Mouse (Mus musculus) hindbrain, postnatal 0 days (tissue): ENCODE data around the gene Sox4. TPM values are rescaled to one million over a fixed set of nuclear protein-coding genes. Genes with fewer than 3 reads are reported as not detected.

Source experiments
- ATAC-seq: fragments of 200-750 bp; cut with Nextera tagmentation; 2 replicates; pipeline ENCODE4 v1.8.0; 2017; ENCODE audit warnings: mild to moderate bottlenecking, moderate TSS enrichment, moderate library complexity
- DNase-seq: peaks from one replicate; pipeline ENCODE4 v3.0.0-alpha.2; 2015; ENCODE audit warnings: low spot score
- H3K27ac ChIP-seq: fragments of 300-500 bp; sonication (generic); 2 replicates; pipeline ENCODE4 v1.5.1; 2014; ENCODE audit warnings: mild to moderate bottlenecking
- H3K27me3 ChIP-seq: fragments of 300-500 bp; sonication (generic); 2 replicates; pipeline ENCODE4 v1.6.1; 2014; ENCODE audit warnings: low read length, mixed read lengths; ENCODE audit not compliant: insufficient read depth
- H3K36me3 ChIP-seq: fragments of 300-500 bp; sonication (generic); 2 replicates; pipeline ENCODE4 v1.6.1; 2014; ENCODE audit warnings: low read length, mixed read lengths; ENCODE audit not compliant: insufficient read depth
- H3K4me1 ChIP-seq: fragments of 300-500 bp; sonication (generic); 2 replicates; pipeline ENCODE4 v1.6.1; 2014; ENCODE audit warnings: antibody characterized with exemption, low read length, mixed read lengths; ENCODE audit not compliant: insufficient read depth
- H3K4me2 ChIP-seq: fragments of 300-500 bp; sonication (generic); 2 replicates; pipeline ENCODE4 v1.6.1; 2014; ENCODE audit warnings: low read depth, mild to moderate bottlenecking, low read length, moderate library complexity, mixed read lengths
- H3K4me3 ChIP-seq: fragments of 300-500 bp; sonication (generic); 2 replicates; pipeline ENCODE4 v1.5.1; 2014; ENCODE audit warnings: low read length
- H3K9ac ChIP-seq: fragments of 300-500 bp; sonication (generic); replicated peaks from 2 replicates; pipeline ENCODE4 v1.6.1; 2014; ENCODE audit warnings: mild to moderate bottlenecking, low read length, moderate library complexity, mixed read lengths
- H3K9me3 ChIP-seq: fragments of 300-500 bp; sonication (generic); 2 replicates; pipeline ENCODE4 v1.6.1; 2016; ENCODE audit warnings: low read length, mixed read lengths
- CTCF ChIP-seq: IDR thresholded peaks from 2 replicates; pipeline ENCODE4 v1.5.1; 2016; ENCODE audit warnings: antibody characterized with exemption, control low read depth, low read depth
- WGBS: fragments of 180-500 bp; shearing (Covaris S2); extraction: QIAGEN DNeasy Blood & Tissue Kit; methylation state at CpG from one replicate; pipeline ENCODE4 v1.1.7; 2014; 5-methylcytosine and 5-hydroxymethylcytosine counted together
- polyA plus RNA-seq: library from polyadenylated mRNA; unstranded; fragments of >200 nt; fragmentation: Nextera tagmentation; extraction: Ambion mirVana; gene quantifications from 2 replicates; pipeline ENCODE4 v1.2.1, GENCODE M21; 2015
- total RNA-seq: library from RNA; depleted of rRNA; stranded (reverse); fragments of >200 nt; gene quantifications from 2 replicates; pipeline ENCODE4 v1.2.3, GENCODE M21; 2014

Sox4 gene
- total and polyA plus RNA-seq, 2 experiments from 2014 or later: 100 to 127 TPM

DNA sequence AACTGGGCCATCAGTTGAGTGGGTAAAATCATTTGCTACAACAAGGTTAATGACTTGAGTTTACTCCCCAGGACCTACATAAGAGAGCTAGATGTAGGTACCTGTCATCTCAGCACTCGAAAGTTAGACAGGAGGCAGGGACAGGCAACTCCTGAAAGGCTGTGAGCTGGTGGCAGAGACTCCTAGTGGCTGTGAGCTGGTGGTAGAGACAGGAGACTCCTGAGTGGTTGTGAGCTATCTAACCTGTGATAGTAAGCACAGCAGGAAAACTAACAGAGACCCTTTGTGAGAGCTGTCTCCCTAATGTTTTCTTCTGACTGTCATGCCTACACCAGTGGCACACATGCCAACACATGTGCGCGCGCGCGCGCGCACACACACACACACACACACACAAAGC, 7.4 kb upstream of the Sox4 start:
- Histone ChIP-seq H3K9ac (no peak overlapping the region), H3K27ac (no peak overlapping the region), H3K27me3 (no peaks in the 10 kb centered on the region), H3K4me1 (no peaks in the 10 kb centered on the region), H3K4me2 (no peak overlapping the region), H3K4me3 (no peak overlapping the region), H3K9me3 (no peaks in the 10 kb centered on the region), H3K36me3 (no peaks in the 10 kb centered on the region)
- ATAC-seq: no peak
- WGBS: 99% methylated on average over 8 of the region's 8 CpGs
- DNase-seq: no peak
- peak; percentile 15; the same call in 1 of the 2 replicates for TF ChIP-seq CTCF

DNA sequence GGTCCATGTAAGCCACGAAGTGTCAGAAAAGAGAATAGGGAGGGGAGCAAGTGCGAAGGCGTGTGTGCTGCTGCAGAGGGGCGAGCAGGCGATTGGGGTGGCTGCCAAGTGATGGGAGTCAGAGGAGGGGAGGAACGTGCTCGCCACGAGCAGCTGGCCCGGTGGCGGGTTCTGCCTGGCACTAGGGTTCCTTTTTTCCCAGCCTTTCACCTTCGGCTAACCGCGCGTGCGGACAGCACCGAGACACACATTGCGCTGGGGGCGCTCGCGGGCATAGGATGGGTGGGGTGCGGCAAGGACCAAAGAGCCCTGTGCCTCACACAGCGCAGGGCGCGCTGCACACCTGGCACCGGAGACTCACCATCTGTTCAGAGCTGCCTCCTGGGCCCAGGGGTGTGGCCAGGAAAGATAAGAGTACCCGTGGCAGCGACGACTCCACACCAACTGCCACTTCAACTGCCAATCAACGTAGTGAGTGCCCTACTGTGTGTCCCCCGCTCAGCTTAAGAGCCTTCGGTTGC, 6.0 kb upstream of the Sox4 start:
- Histone ChIP-seq H3K4me1 (no peaks in the 10 kb centered on the region), H3K27me3 (no peaks in the 10 kb centered on the region), H3K9me3 (no peaks in the 10 kb centered on the region), H3K9ac (peak overlapping the region; percentile 70), H3K4me3 (peak overlapping the region; percentile 56), H3K36me3 (no peaks in the 10 kb centered on the region), H3K4me2 (peak overlapping the region; percentile 98), H3K27ac (peak overlapping the region; percentile 98)
- WGBS: 1% methylated on average over 31 of the region's 31 CpGs
- TF ChIP-seq CTCF: peak; percentile 83
- peak; percentile 93 for DNase-seq
- ATAC-seq: peak; percentile 83

DNA sequence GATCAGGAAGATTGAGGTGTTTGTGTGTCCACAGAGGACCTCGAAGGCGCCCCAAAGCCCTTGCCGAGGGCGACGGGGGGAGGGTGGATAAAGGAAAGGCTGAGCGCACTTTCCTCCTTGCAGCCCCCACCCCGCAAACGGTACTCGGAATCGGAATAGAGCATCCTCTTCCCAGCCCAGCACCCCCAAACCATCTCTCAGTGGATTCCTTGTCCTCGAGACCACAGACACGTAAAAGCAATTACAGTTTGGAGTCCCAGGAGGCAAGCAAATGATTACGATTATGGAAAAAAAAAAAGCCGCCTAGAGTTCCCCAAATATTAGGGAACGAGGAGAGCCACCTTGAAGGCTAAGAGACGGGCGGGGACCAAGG, 5.5 kb upstream of the Sox4 start:
- H3K27ac ChIP-seq: peak overlapping the region; percentile 98
- H3K36me3 ChIP-seq: no peaks in the 10 kb centered on the region
- under 1% methylated on average over 17 of the region's 17 CpGs for WGBS
- no peaks in the 10 kb centered on the region for H3K27me3 ChIP-seq
- no peak for ATAC-seq
- peak overlapping the region; percentile 70 for H3K9ac ChIP-seq
- H3K4me2 ChIP-seq: peak overlapping the region; percentile 98
- H3K4me3 ChIP-seq: peak overlapping the region; percentile 56
- no peaks in the 10 kb centered on the region for H3K4me1 ChIP-seq
- DNase-seq: peak; percentile 66
- H3K9me3 ChIP-seq: no peaks in the 10 kb centered on the region
- TF ChIP-seq CTCF: no peak

DNA sequence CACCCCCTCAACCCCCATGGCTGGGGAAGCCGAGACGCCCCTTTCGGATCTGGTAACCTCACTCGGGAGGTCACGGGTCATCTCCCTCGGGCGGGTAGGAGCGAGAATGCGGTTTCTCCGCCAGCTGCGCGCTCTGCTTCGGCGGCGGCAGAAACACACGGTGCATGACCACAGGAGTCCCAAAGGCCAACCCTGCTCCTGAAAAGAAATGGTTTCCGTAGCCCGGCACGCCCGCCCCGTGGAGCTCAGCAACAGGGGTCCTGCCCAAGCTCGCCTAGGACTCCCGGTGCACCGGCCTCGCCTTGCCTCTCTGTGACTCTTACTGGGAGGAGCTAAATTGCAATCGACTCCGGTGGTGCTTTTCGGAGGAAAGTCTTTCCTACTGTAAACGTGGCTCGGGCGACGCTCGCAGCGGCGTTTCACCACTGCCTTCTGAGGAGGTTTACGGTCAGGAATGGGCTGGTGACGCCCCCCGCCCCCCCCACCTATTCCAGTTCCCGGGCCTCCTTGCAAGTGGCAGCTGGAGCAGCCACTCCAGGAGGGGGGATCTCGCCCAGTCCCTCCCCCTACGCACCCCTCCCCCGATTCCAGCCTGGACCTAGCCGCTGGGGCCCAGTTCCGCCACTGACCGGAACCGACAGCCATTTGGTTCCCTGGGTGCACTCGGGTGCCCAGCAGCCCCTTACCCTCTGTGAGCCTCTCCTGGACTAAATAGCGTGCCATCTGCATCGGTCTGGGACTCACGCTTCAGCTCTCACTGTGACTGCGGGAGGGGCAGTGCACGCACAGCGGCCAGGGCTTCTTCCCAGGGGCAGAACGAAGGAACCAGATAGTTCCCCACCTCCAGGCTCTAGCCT, 4.9 kb upstream of the Sox4 start:
- WGBS: under 1% methylated on average over 53 of the region's 54 CpGs
- H3K9ac ChIP-seq: peak overlapping the region; percentile 70
- ATAC-seq (peak; percentile 79), DNase-seq (peak; percentile 88)
- H3K4me2 ChIP-seq: peak overlapping the region; percentile 98
- peak; percentile 8; the same call in 1 of the 2 replicates for TF ChIP-seq CTCF
- H3K27me3 ChIP-seq: no peaks in the 10 kb centered on the region
- no peaks in the 10 kb centered on the region for H3K36me3 ChIP-seq
- H3K9me3 ChIP-seq: no peaks in the 10 kb centered on the region
- H3K27ac ChIP-seq: peak overlapping the region; percentile 98
- H3K4me1 ChIP-seq: no peaks in the 10 kb centered on the region
- peak overlapping the region; percentile 56 for H3K4me3 ChIP-seq

DNA sequence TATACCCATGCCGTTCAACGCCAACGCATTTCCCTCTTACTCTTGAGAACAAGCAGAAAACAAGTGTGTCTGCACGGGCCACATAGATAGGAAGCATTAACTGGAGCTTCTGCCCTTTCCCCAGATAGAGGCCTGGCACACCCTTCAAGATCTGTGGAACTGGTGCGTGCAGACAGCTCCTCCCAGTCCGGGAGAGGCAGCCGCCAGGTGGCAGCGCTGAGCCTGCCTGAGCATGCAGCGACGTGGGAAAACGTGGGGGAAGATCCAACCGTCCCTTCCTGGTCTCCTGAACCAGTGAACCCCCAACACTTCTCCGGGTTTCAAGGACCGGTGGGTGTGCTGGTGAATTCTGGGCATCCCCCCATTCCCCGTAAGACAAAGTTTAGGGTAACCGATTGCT, 4.3 kb upstream of the Sox4 start:
- peak; percentile 100 for TF ChIP-seq CTCF
- H3K27me3 ChIP-seq: no peaks in the 10 kb centered on the region
- peak overlapping the region; percentile 98 for H3K4me2 ChIP-seq
- ATAC-seq (peak; percentile 13), DNase-seq (peak; percentile 97)
- peak overlapping the region; percentile 98 for H3K27ac ChIP-seq
- no peaks in the 10 kb centered on the region for H3K9me3 ChIP-seq
- H3K36me3 ChIP-seq: no peaks in the 10 kb centered on the region
- H3K4me3 ChIP-seq: peak overlapping the region; percentile 56
- WGBS: 3% methylated on average over 16 of the region's 16 CpGs
- H3K9ac ChIP-seq: peak overlapping the region; percentile 70
- no peaks in the 10 kb centered on the region for H3K4me1 ChIP-seq

DNA sequence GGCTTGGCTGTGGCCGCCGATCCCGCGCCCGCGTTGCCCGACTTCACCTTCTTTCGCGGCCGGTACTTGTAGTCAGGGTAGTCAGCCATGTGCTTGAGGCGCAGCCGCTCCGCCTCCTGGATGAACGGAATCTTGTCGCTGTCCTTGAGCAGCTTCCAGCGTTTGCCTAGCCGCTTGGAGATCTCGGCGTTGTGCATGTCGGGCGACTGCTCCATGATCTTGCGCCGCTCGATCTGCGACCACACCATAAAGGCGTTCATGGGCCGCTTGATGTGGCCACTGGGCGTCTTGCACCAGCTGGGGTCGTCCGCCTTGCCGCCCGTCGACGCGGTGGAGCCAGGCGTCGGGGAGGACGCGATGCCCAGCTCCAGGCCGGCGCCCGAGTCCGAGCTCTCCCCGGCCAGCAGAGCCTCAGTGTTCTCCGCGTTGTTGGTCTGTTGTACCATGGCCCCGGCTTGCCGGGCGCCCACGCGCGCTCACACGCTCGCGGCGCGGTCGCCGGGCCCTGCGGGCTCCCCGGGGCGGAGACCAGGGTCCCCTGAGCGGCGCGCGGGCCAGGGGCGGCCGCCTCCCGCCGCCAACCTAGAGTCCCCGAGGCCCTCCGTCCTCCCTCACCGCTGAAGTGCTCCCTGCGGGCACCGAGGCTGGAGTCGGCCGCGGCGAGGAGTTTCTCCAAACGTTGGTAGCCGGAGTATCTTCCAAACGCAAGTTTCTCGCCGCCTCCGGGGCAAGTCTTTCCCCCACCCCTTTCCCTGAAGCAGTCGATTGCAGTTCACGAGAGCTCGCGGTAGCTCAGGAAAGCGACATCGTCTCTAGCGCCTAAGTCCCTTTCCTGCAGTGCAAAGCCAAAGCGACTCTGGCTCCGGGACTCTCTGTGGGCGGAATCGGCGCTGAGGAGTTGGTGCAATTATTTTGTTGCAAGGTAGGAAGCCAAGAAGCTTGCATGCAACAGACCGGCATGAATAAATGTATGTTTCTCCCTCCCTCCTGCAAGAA, 639 bp downstream of the Sox4 start:
- H3K4me2 ChIP-seq: peak overlapping the region; percentile 70
- H3K36me3 ChIP-seq: no peaks in the 10 kb centered on the region
- ATAC-seq: peak; percentile 66
- H3K27me3 ChIP-seq: no peaks in the 10 kb centered on the region
- 0 out of 2 replicates have a peak, but pooled peaks cover 4% of the 10 kb centered on the region for H3K4me1 ChIP-seq
- H3K9me3 ChIP-seq: no peaks in the 10 kb centered on the region
- TF ChIP-seq CTCF: peak; percentile 41
- peak; percentile 80 for DNase-seq
- H3K27ac ChIP-seq: peak overlapping the region; percentile 99
- WGBS: under 1% methylated on average over 98 of the region's 98 CpGs
- peak overlapping the region; percentile 93 for H3K9ac ChIP-seq
- H3K4me3 ChIP-seq: peak overlapping the region; percentile 68
